Mouse (Mus musculus): ENCODE measurements around the gene Ccl7.

DNA sequence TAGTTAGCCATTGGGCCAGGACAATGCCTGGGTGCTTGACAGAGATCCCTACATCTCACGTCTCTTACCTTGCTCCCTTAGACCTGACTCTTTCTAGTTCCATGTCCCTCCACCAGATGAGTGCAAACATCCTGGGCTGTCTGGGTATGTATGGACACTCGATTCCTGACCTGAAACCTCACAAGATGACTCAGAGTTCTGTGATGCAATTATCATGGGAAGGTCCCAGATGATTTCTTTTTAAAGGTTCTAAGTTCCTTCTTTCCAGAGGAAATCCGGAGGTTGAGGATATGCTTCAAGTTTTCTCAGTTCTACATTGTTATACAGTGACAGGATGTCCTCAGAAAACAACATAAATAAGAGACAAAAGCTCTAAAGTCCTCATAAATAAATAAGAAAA lies 35.4 kb downstream of the Ccl7 start:
- no peak for TF ChIP-seq CTCF (conservative IDR thresholded peaks at IDR 0.05; ENCODE audit: low read length)
- TF ChIP-seq POU5F1 (IDR thresholded peaks at IDR 0.05; ENCODE audit: borderline replicate concordance, low read length): no peak

Data from E14TG2a.4 (cell line).